Mouse (Mus musculus) C2C12 (cell line): ENCODE measurements around the gene Gtf2ird1. TPM values are rescaled to one million over a fixed set of nuclear protein-coding genes. Genes with fewer than 3 reads are reported as not detected.

Experiments used
- H3K27me3 ChIP-seq: one replicate; pipeline ENCODE4 v1.6.1; 2011; ENCODE audit not compliant: control insufficient read depth, insufficient read depth, insufficient read length
- H3K36me3 ChIP-seq: one replicate; pipeline ENCODE4 v1.6.1; 2011; ENCODE audit not compliant: control insufficient read depth, insufficient read depth
- H3K4me3 ChIP-seq: one replicate; pipeline ENCODE4 v1.5.1; 2011; ENCODE audit warnings: mild to moderate bottlenecking, control low read depth; ENCODE audit not compliant: poor library complexity, insufficient read depth, severe bottlenecking
- H3K79me2 ChIP-seq: one replicate; pipeline ENCODE4 v1.6.1; 2011; ENCODE audit not compliant: control insufficient read depth, insufficient read depth
- H3K79me3 ChIP-seq: one replicate; pipeline ENCODE4 v1.6.1; 2011; ENCODE audit warnings: low read depth, control low read depth
- H3ac ChIP-seq: one replicate; pipeline ENCODE3; 2011; ENCODE audit warnings: low read depth; ENCODE audit not compliant: control insufficient read depth, insufficient read length
- CEBPB ChIP-seq: IDR thresholded peaks from one replicate; pipeline ENCODE4 v1.6.1; 2011; ENCODE audit warnings: low read depth, mild to moderate bottlenecking, control low read depth, moderate library complexity
- CTCF ChIP-seq: IDR thresholded peaks from one replicate; pipeline ENCODE4 v1.5.1; 2011; ENCODE audit not compliant: control insufficient read depth, insufficient read depth, insufficient read length
- FOSL1 ChIP-seq: IDR thresholded peaks from one replicate; pipeline ENCODE4 v1.8.0; 2011; ENCODE audit warnings: mild to moderate bottlenecking, low read length; ENCODE audit not compliant: poor library complexity, insufficient read depth, severe bottlenecking
- MAX ChIP-seq: IDR thresholded peaks from one replicate; pipeline ENCODE4 v1.6.1; 2011; ENCODE audit warnings: mild to moderate bottlenecking, control low read depth
- MYOD1 ChIP-seq: IDR thresholded peaks from one replicate; pipeline ENCODE4 v1.6.1; 2011; ENCODE audit warnings: low read depth; ENCODE audit not compliant: control insufficient read depth, insufficient read length
- MYOG ChIP-seq: IDR thresholded peaks from one replicate; pipeline ENCODE4 v1.6.1; 2011; ENCODE audit not compliant: control insufficient read depth, insufficient read length; ENCODE audit errors: extremely low read depth
- USF1 ChIP-seq: IDR thresholded peaks from one replicate; pipeline ENCODE4 v1.6.1; 2011; ENCODE audit warnings: low read depth, mild to moderate bottlenecking, control low read depth, moderate library complexity
- polyA plus RNA-seq: library from polyadenylated mRNA; unstranded; fragments of >200 nt; fragmentation: generic; extraction: Trizol; gene quantifications from one replicate; pipeline ENCODE4 v1.2.1, GENCODE M21; 2012; ENCODE audit warnings: missing spikeins

Gene Gtf2ird1
- polyA plus RNA-seq, 1 experiment = 48.6 TPM

GRCm38 (mm10) chr5:134385106-134385505, 71.4 kb downstream of the Gtf2ird1 start:
- Histone ChIP-seq H3K4me3 (no peak overlapping the region), H3K27me3 (no peaks in the 10 kb centered on the region), H3ac (no peak overlapping the region), H3K79me2 (no peaks in the 10 kb centered on the region), H3K36me3 (peaks cover 64% of the 10 kb centered on the region), H3K79me3 (no peaks in the 10 kb centered on the region)
- no peak for TF ChIP-seq MAX
- TF ChIP-seq MYOD1 = no peak
- peak; percentile 56 for TF ChIP-seq CTCF
- TF ChIP-seq MYOG = no peak
- TF ChIP-seq CEBPB = no peak

GRCm38 (mm10) chr5:134375256-134375655, 81.3 kb downstream of the Gtf2ird1 start:
- Histone ChIP-seq H3K4me3 (no peak overlapping the region), H3ac (no peak overlapping the region), H3K27me3 (no peaks in the 10 kb centered on the region), H3K79me2 (no peaks in the 10 kb centered on the region), H3K79me3 (no peaks in the 10 kb centered on the region), H3K36me3 (peaks cover 36% of the 10 kb centered on the region)
- no peak for TF ChIP-seq MAX
- no peak for TF ChIP-seq CTCF
- TF ChIP-seq MYOG = no peak
- no peak for TF ChIP-seq MYOD1
- no peak for TF ChIP-seq CEBPB
- no peak for TF ChIP-seq FOSL1

- Histone ChIP-seq H3ac (no peak overlapping the region), H3K36me3 (peaks cover 29% of the 10 kb centered on the region), H3K27me3 (no peaks in the 10 kb centered on the region), H3K79me3 (no peaks in the 10 kb centered on the region), H3K4me3 (no peak overlapping the region), H3K79me2 (no peaks in the 10 kb centered on the region)
- no peak for TF ChIP-seq MYOG
- TF ChIP-seq CTCF = no peak
- TF ChIP-seq CEBPB = no peak
- no peak for TF ChIP-seq FOSL1
Observed at GRCm38 (mm10) chr5:134374546-134374945, 82.0 kb downstream of the Gtf2ird1 start.

- no peaks in the 10 kb centered on the region for H3K79me2 ChIP-seq
- no peaks in the 10 kb centered on the region for H3K27me3 ChIP-seq
- peaks cover 27% of the 10 kb centered on the region for H3K36me3 ChIP-seq
- TF ChIP-seq MYOG (no peak), CTCF (peak; percentile 28)
- no peaks in the 10 kb centered on the region for H3K79me3 ChIP-seq
- H3ac ChIP-seq = no peak overlapping the region
- H3K4me3 ChIP-seq = no peak overlapping the region
Observed at GRCm38 (mm10) chr5:134373912-134374488, 82.5 kb downstream of the Gtf2ird1 start.

GRCm38 (mm10) chr5:134372926-134373658, 83.4 kb downstream of the Gtf2ird1 start:
- Histone ChIP-seq H3ac (no peak overlapping the region), H3K79me3 (no peaks in the 10 kb centered on the region), H3K36me3 (peaks cover 26% of the 10 kb centered on the region), H3K4me3 (no peak overlapping the region), H3K79me2 (no peaks in the 10 kb centered on the region), H3K27me3 (no peaks in the 10 kb centered on the region)
- no peak for TF ChIP-seq MYOG
- no peak for TF ChIP-seq CTCF
- no peak for TF ChIP-seq MAX
- TF ChIP-seq FOSL1 = no peak
- no peak for TF ChIP-seq USF1
- no peak for TF ChIP-seq MYOD1
- TF ChIP-seq CEBPB = no peak

- Histone ChIP-seq H3ac (no peak overlapping the region), H3K27me3 (no peaks in the 10 kb centered on the region), H3K79me3 (no peaks in the 10 kb centered on the region), H3K79me2 (no peaks in the 10 kb centered on the region), H3K36me3 (peaks cover 23% of the 10 kb centered on the region), H3K4me3 (no peak overlapping the region)
- TF ChIP-seq MYOD1 (no peak), FOSL1 (no peak), CEBPB (no peak), CTCF (no peak), MYOG (no peak), MAX (no peak), USF1 (no peak)
Observed at GRCm38 (mm10) chr5:134371511-134372289, 84.8 kb downstream of the Gtf2ird1 start.
